Mouse (Mus musculus) liver, postnatal 0 days (tissue): ENCODE results near the gene Lrrc20. TPM values are rescaled to one million over a fixed set of nuclear protein-coding genes. Genes with fewer than 3 reads are reported as not detected.
"Not testable (repeated sequence)": the region's sequence is repeated elsewhere in the genome, so short reads cannot be mapped to it uniquely, and the experiment has no call there.

Experiments used
- ATAC-seq: fragments of 200-750 bp; cut with Nextera tagmentation; 2 replicates; pipeline ENCODE4 v1.8.0; 2017; ENCODE audit warnings: mild to moderate bottlenecking, moderate library complexity
- DNase-seq: peaks from one replicate; pipeline ENCODE4 v3.0.0-alpha.2; 2016
- H3K27ac ChIP-seq: fragments of 300-500 bp; sonication (generic); 2 replicates; pipeline ENCODE4 v1.5.1; 2014; ENCODE audit warnings: antibody characterized with exemption, moderate library complexity, mild to moderate bottlenecking, low read depth
- H3K27me3 ChIP-seq: fragments of 300-500 bp; sonication (generic); 2 replicates; pipeline ENCODE4 v1.6.1; 2014; ENCODE audit warnings: low read length, control low read depth, mixed read lengths; ENCODE audit not compliant: insufficient read depth
- H3K36me3 ChIP-seq: fragments of 300-500 bp; sonication (generic); replicated peaks from 2 replicates; pipeline ENCODE4 v1.6.1; 2014; ENCODE audit warnings: mild to moderate bottlenecking, control low read depth, low read length, moderate library complexity, mixed read lengths; ENCODE audit not compliant: insufficient read depth
- H3K4me1 ChIP-seq: fragments of 300-500 bp; sonication (generic); 2 replicates; pipeline ENCODE4 v1.6.1; 2014; ENCODE audit warnings: antibody characterized with exemption, mild to moderate bottlenecking, control low read depth; ENCODE audit not compliant: insufficient read depth
- H3K4me2 ChIP-seq: fragments of 300-500 bp; sonication (generic); 2 replicates; pipeline ENCODE4 v1.6.1; 2014; ENCODE audit warnings: low read depth, mild to moderate bottlenecking, low read length, moderate library complexity, mixed read lengths
- H3K4me3 ChIP-seq: fragments of 300-500 bp; sonication (generic); 2 replicates; pipeline ENCODE4 v1.5.1; 2014; ENCODE audit warnings: low read depth, low read length
- H3K9ac ChIP-seq: fragments of 300-500 bp; sonication (generic); replicated peaks from 2 replicates; pipeline ENCODE4 v1.6.1; 2014; ENCODE audit warnings: mild to moderate bottlenecking, moderate library complexity
- H3K9me3 ChIP-seq: fragments of 300-500 bp; sonication (generic); 2 replicates; pipeline ENCODE4 v1.6.1; 2016; ENCODE audit warnings: mild to moderate bottlenecking, control low read depth, low read length, mixed read lengths
- CTCF ChIP-seq: sonication (generic); IDR thresholded peaks from 2 replicates; pipeline ENCODE4 v1.5.1; 2016; ENCODE audit warnings: antibody characterized with exemption, low read depth
- EP300 ChIP-seq: IDR thresholded peaks from 2 replicates; pipeline ENCODE4 v1.6.1; 2016; ENCODE audit warnings: antibody characterized with exemption, low read depth, mild to moderate bottlenecking
- WGBS: fragments of 180-500 bp; shearing (Covaris S2); extraction: QIAGEN DNeasy Blood & Tissue Kit; methylation state at CpG from one replicate; pipeline ENCODE4 v1.1.7; 2014; ENCODE audit not compliant: insufficient replicate concordance; 5-methylcytosine and 5-hydroxymethylcytosine counted together
- polyA plus RNA-seq: library from polyadenylated mRNA; unstranded; fragments of >200 nt; fragmentation: Nextera tagmentation; extraction: Ambion mirVana; gene quantifications from 2 replicates; pipeline ENCODE4 v1.2.1, GENCODE M21; 2015

Gene Lrrc20
- polyA plus RNA-seq, 1 experiment from 2014 or later = 3.0 TPM

DNA sequence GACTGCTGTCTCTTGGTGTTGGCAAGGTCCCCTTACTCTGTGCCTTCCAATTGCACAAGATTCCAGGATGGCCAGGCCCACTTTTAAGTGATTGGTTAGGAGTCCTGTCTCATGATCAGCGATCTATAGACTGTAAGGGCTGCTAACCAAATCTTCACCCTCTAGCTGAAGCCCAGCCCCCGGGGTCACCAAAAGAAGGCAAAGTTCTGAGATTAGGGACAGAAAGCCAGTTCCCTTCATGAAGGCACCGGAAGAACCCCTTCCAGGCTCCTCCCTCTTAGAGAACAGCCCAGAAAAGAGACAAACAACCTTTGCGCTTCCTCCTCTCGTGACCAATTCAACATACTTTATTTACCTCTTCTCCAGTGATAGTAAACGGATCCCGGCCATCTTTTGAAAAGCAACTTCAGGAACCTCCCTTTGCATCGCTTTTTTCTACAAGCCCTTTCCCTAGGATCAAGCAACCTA lies 24.1 kb upstream of the Lrrc20 start:
- ATAC-seq (peak; percentile 62), DNase-seq (peak; percentile 77)
- WGBS = under 1% methylated on average over 8 of the region's 8 CpGs
- TF ChIP-seq CTCF = no peak
- peak; percentile 75 for TF ChIP-seq EP300
- H3K27ac ChIP-seq = peak overlapping the region; percentile 93
- H3K4me3 ChIP-seq = peak overlapping the region; percentile 91
- H3K9ac ChIP-seq = peak overlapping the region; percentile 91
- peaks cover 35% of the 10 kb centered on the region for H3K4me1 ChIP-seq
- no peaks in the 10 kb centered on the region for H3K27me3 ChIP-seq
- peaks cover 24% of the 10 kb centered on the region for H3K36me3 ChIP-seq
- H3K9me3 ChIP-seq = no peaks in the 10 kb centered on the region
- peak overlapping the region; percentile 84 for H3K4me2 ChIP-seq

DNA sequence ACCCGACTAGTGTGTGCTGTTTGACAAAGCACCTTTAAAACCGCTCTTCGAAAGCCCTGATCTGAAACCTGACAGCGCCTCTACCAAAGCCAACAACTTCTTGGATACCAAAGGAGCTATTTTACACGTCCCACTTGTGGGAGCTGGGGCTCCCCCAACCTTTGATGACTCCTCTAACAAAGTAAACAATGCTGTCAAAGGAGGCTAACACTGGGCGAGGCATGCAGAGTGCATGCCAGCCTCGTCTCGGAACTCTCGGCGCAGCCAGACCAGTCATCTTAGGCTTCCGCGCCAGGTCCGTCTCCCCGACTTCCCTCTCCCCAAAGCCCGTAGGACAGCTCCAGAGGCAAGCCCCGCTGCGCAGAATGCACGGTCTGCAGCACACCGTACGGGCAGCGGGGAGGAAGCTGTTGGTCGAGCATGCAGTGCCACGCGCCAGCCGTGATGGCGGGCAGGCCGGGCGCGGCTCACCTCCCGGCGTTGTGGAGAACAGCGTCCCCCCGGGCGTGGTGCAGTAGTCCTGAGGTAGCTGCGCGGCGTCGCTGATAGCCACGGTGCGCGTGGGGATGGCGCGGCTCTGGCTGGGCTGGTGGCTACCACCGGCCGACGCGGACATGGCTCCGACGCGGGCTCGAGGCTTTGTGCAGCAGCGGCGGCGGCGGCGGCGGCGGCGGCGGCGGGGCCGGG lies 23.5 kb upstream of the Lrrc20 start:
- WGBS = under 1% methylated on average over 54 of the region's 62 CpGs
- Histone ChIP-seq H3K9ac (peak overlapping the region; percentile 91), H3K4me2 (peak overlapping the region; percentile 84), H3K36me3 (peaks cover 18% of the 10 kb centered on the region), H3K4me1 (peaks cover 30% of the 10 kb centered on the region), H3K4me3 (peak overlapping the region; percentile 91), H3K27ac (peak overlapping the region; percentile 93), H3K27me3 (no peaks in the 10 kb centered on the region), H3K9me3 (no peaks in the 10 kb centered on the region)
- DNase-seq (peak; percentile 71), ATAC-seq (peak; percentile 37)
- TF ChIP-seq EP300 (no peak), CTCF (0 out of 2 replicates have a peak, but pooled peaks have one; percentile 31)

DNA sequence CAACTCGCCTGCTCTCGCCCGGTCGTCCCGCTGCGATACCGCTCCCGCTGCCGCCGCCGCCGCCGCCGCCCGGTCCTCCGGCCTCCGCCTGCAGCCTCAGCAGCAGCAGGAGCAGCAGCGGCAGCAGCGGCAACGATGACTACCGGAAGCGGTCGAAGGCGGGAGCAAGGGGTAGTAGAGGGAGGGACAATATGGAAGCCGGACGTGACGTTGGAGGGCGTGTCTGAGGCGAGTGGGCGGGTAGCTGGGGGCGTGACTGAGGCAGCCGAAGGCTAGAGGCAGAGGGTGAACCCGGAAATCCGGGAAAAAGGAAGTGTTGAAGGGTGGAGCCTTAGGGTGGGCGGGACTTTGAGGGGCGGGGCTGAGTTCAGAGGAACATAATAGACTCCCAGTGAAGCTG lies 23.0 kb upstream of the Lrrc20 start, which contains the start of gene Eif4ebp2:
Gene Eif4ebp2, minus strand, starts transcription at position 17 of the 400 bp plus-strand sequence.
- peak within 1 kb of the TSS; percentile 91 for H3K9ac ChIP-seq
- peaks cover 25% of the 10 kb centered on the region for H3K4me1 ChIP-seq
- H3K36me3 ChIP-seq = peaks cover 13% of the 10 kb centered on the region
- peak; percentile 99 for DNase-seq
- H3K4me3 ChIP-seq = peak within 1 kb of the TSS; percentile 91
- ATAC-seq = peak; percentile 96
- WGBS = 2% methylated on average over 34 of the region's 36 CpGs
- no peaks in the 10 kb centered on the region for H3K9me3 ChIP-seq
- no peaks in the 10 kb centered on the region for H3K27me3 ChIP-seq
- H3K27ac ChIP-seq = peak within 1 kb of the TSS; percentile 93
- H3K4me2 ChIP-seq = peak within 1 kb of the TSS; percentile 84
- TF ChIP-seq CTCF = no peak
- TF ChIP-seq EP300 = peak; percentile 53; the same call in 1 of the 2 replicates

DNA sequence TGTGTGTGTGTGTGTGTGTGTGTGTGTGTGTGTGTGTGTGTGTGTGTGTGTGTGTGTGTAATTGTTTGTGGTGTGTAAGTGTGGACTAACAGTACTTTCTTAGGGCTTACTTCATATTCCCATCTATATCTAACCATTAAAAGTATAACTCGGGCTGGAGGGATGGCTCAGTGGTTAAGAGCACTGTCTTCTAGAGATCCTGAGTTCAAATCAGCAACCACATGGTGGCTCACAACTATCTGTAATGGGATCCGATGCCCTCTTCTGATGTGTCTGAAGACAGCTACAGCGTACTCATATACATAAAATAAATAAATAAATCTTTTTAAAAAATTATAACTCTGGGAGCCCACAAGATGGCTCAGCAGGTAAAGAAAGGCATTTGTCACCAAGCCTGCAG lies 22.4 kb upstream of the Lrrc20 start:
- 55% methylated on average over 3 of the region's 3 CpGs for WGBS
- peaks cover 19% of the 10 kb centered on the region for H3K4me1 ChIP-seq
- H3K27ac ChIP-seq = peak overlapping the region; percentile 11; the same call in 1 of the 2 replicates
- not testable (repeated sequence) for H3K4me3 ChIP-seq, H3K9ac ChIP-seq, H3K4me2 ChIP-seq, ATAC-seq, H3K9me3 ChIP-seq, H3K27me3 ChIP-seq, DNase-seq
- H3K36me3 ChIP-seq = peaks cover 13% of the 10 kb centered on the region

DNA sequence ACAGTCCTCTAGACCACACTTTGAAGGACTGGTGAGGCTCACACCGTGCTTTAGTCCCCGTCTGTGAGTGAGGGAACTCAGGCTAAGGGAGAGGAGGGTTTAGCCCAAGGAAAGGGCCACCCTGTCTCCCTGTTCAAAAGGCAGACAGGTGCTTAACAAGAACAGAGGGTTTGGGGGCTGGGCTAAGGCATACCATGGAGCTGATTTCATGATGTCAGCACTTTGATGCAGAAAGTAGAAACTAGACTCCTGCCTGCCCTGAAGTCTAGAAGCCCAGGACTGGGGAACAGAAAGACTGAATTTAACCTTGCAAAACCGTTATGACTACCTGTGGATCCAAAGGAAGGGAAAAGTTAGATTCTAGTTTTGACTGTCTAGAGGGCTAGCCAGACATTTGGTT lies 18.4 kb upstream of the Lrrc20 start:
- H3K4me2 ChIP-seq = no peak overlapping the region
- 0 out of 2 replicates have a peak overlapping the region, but pooled peaks have one; percentile 4 for H3K27ac ChIP-seq
- H3K27me3 ChIP-seq = no peaks in the 10 kb centered on the region
- no peak overlapping the region for H3K4me3 ChIP-seq
- DNase-seq (no peak), ATAC-seq (no peak)
- 61% methylated on average over 3 of the region's 3 CpGs for WGBS
- no peak overlapping the region for H3K9ac ChIP-seq
- H3K4me1 ChIP-seq = no peaks in the 10 kb centered on the region; the same call in 1 of the 2 replicates
- TF ChIP-seq EP300 (no peak), CTCF (no peak)
- no peaks in the 10 kb centered on the region for H3K9me3 ChIP-seq
- no peaks in the 10 kb centered on the region for H3K36me3 ChIP-seq

DNA sequence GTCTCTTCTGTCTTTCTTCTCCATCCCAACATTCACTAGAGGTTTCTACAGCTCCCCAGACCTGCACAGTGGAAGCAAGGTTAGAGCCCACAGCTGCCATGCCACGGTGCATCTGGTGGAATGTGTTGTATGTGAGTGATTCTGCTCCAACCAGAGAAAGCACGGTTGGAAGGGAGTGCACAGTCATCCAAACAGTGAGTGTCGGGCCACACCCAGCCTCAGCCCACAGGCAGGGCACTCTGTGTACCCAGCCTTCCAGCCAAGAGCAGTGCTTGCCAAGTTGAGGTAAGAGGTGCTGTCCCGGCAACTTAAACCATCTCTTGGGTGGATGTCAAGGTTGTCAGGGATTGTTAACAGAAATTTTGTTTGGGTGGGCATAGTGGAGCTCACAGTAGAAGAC lies 10.6 kb upstream of the Lrrc20 start:
- peak; percentile 67 for DNase-seq
- Histone ChIP-seq H3K4me1 (peaks cover 20% of the 10 kb centered on the region), H3K9me3 (no peaks in the 10 kb centered on the region), H3K27me3 (no peaks in the 10 kb centered on the region), H3K36me3 (no peaks in the 10 kb centered on the region), H3K4me3 (no peak overlapping the region), H3K27ac (peak overlapping the region; percentile 55; the same call in 1 of the 2 replicates), H3K9ac (no peak overlapping the region), H3K4me2 (no peak overlapping the region)
- 38% methylated on average over 4 of the region's 4 CpGs for WGBS
- TF ChIP-seq CTCF (no peak), EP300 (peak; percentile 74)
- ATAC-seq = peak; percentile 84
